Mouse (Mus musculus) MEL (cell line): ENCODE measurements around the gene Itpr3. TPM values are rescaled to one million over a fixed set of nuclear protein-coding genes. Genes with fewer than 3 reads are reported as not detected.

ENCODE experiments used
- DNase-seq: peaks from one replicate; pipeline ENCODE4 v3.0.0; 2011; ENCODE audit warnings: low read depth, low spot score
- H3K27ac ChIP-seq: 2 replicates; pipeline ENCODE4 v1.5.1; 2012; ENCODE audit warnings: low read depth, mild to moderate bottlenecking, control low read depth, low read length, moderate library complexity; ENCODE audit not compliant: control insufficient read depth
- H3K27me3 ChIP-seq, 2 experiments: fragments of 150-350 bp in 1 of 2; sonication (generic) in 1 of 2; 2 replicates each; pipeline ENCODE4 v1.6.1; 2012; ENCODE audit warnings: low read length in 2 of 2, mild to moderate bottlenecking in 2 of 2, improper control_type of control experiment in 1 of 2, moderate library complexity in 1 of 2; ENCODE audit not compliant: insufficient read depth in 2 of 2, control insufficient read depth in 1 of 2
- H3K36me3 ChIP-seq, 2 experiments: 2 replicates each; pipeline ENCODE4 v1.6.1; 2012 to 2014; ENCODE audit warnings: low read length in 2 of 2, improper control_type of control experiment in 1 of 2, inconsistent platforms in 1 of 2, mild to moderate bottlenecking in 1 of 2; ENCODE audit not compliant: insufficient read depth in 2 of 2, control insufficient read depth in 1 of 2
- H3K4me1 ChIP-seq, 2 experiments: fragments of 150-350 bp in 1 of 2; sonication (generic) in 1 of 2; 2 replicates each; pipeline ENCODE4 v1.6.1; 2012; ENCODE audit warnings: low read length in 2 of 2, improper control_type of control experiment in 1 of 2, mild to moderate bottlenecking in 1 of 2; ENCODE audit not compliant: insufficient read depth in 2 of 2, control insufficient read depth in 1 of 2
- H3K4me3 ChIP-seq, 2 experiments: fragments of 150-350 bp in 1 of 2; sonication (generic) in 1 of 2; 2 replicates each; pipeline ENCODE4 v1.5.1; 2012; ENCODE audit warnings: low read depth in 2 of 2, low read length in 2 of 2, mild to moderate bottlenecking in 2 of 2, moderate library complexity in 2 of 2, control low read depth in 1 of 2, improper control_type of control experiment in 1 of 2; ENCODE audit not compliant: control insufficient read depth in 1 of 2, insufficient read depth in 1 of 2
- H3K79me2 ChIP-seq: 2 replicates; pipeline ENCODE4 v1.6.1; 2012; ENCODE audit warnings: mild to moderate bottlenecking, low read length, moderate library complexity; ENCODE audit not compliant: control insufficient read depth, poor library complexity, insufficient read depth
- H3K9ac ChIP-seq: 2 replicates; pipeline ENCODE4 v1.6.1; 2012; ENCODE audit warnings: low read depth, mild to moderate bottlenecking, control low read depth, low read length, moderate library complexity; ENCODE audit not compliant: control insufficient read depth, poor library complexity, severe bottlenecking
- H3K9me3 ChIP-seq: fragments of 150-350 bp; sonication (generic); replicated peaks from 2 replicates; pipeline ENCODE4 v1.6.1; 2012; ENCODE audit warnings: mild to moderate bottlenecking, low read length, improper control_type of control experiment, moderate library complexity; ENCODE audit not compliant: insufficient read depth
- BHLHE40 ChIP-seq: IDR thresholded peaks from 2 replicates; pipeline ENCODE4 v1.6.1; 2012; ENCODE audit warnings: low read depth, mild to moderate bottlenecking, inconsistent platforms, low read length, improper control_type of control experiment, borderline replicate concordance
- CHD1 ChIP-seq: IDR thresholded peaks from 2 replicates; pipeline ENCODE4 v1.6.1; 2012; ENCODE audit warnings: low read depth, mild to moderate bottlenecking, inconsistent platforms, low read length, improper control_type of control experiment
- CHD2 ChIP-seq: IDR thresholded peaks from 2 replicates; pipeline ENCODE4 v1.6.1; 2011; ENCODE audit warnings: low read length, improper control_type of control experiment
- CTCF ChIP-seq, 3 experiments: IDR thresholded peaks in 2 of 3; conservative IDR thresholded peaks in 1 of 3; 2 replicates each; pipeline ENCODE4 v1.5.1; 2011 to 2012; ENCODE audit warnings: low read length in 3 of 3, low read depth in 2 of 3, mild to moderate bottlenecking in 2 of 3, improper control_type of control experiment in 1 of 3, inconsistent platforms in 1 of 3, mixed read lengths in 1 of 3, moderate library complexity in 1 of 3; ENCODE audit not compliant: control insufficient read depth in 1 of 3, insufficient read depth in 1 of 3, poor library complexity in 1 of 3, severe bottlenecking in 1 of 3
- E2F4 ChIP-seq: IDR thresholded peaks from 2 replicates; pipeline ENCODE4 v1.6.1; 2011; ENCODE audit warnings: low read depth, low read length, improper control_type of control experiment, borderline replicate concordance
- EP300 ChIP-seq, 2 experiments: IDR thresholded peaks; 2 replicates each; pipeline ENCODE4 v1.6.1; 2011; ENCODE audit warnings: improper control_type of control experiment in 2 of 2, low read length in 2 of 2, low read depth in 1 of 2, mild to moderate bottlenecking in 1 of 2
- GABPA ChIP-seq: IDR thresholded peaks from 2 replicates; pipeline ENCODE4 v1.6.1; 2012; ENCODE audit warnings: low read depth, mild to moderate bottlenecking, inconsistent platforms, low read length, improper control_type of control experiment, moderate library complexity
- HCFC1 ChIP-seq: IDR thresholded peaks from 2 replicates; pipeline ENCODE4 v1.6.1; 2012; ENCODE audit warnings: low read depth, mild to moderate bottlenecking, inconsistent platforms, low read length, improper control_type of control experiment, moderate library complexity
- KAT2A ChIP-seq: conservative IDR thresholded peaks from 2 replicates; pipeline ENCODE4 v1.6.1; 2012; ENCODE audit warnings: low read depth, low read length, improper control_type of control experiment, inconsistent platforms
- MAFK ChIP-seq: IDR thresholded peaks from 2 replicates; pipeline ENCODE4 v1.6.1; 2011; ENCODE audit warnings: low read depth, mild to moderate bottlenecking, low read length, improper control_type of control experiment, borderline replicate concordance
- MAZ ChIP-seq: IDR thresholded peaks from 2 replicates; pipeline ENCODE4 v1.6.1; 2012; ENCODE audit warnings: low read depth, mild to moderate bottlenecking, inconsistent platforms, low read length, improper control_type of control experiment
- MEF2A ChIP-seq: IDR thresholded peaks from 2 replicates; pipeline ENCODE4 v1.6.1; 2014; ENCODE audit warnings: low read depth, mild to moderate bottlenecking, inconsistent platforms, low read length, improper control_type of control experiment; ENCODE audit not compliant: poor library complexity, insufficient replicate concordance, severe bottlenecking; ENCODE audit errors: extremely low read depth
- MXI1 ChIP-seq: IDR thresholded peaks from 2 replicates; pipeline ENCODE4 v1.6.1; 2011; ENCODE audit warnings: mild to moderate bottlenecking, low read depth, low read length, improper control_type of control experiment
- MYB ChIP-seq: IDR thresholded peaks from 2 replicates; pipeline ENCODE4 v1.6.1; 2011; ENCODE audit warnings: mild to moderate bottlenecking, low read depth, low read length, improper control_type of control experiment
- MYC ChIP-seq: IDR thresholded peaks from 2 replicates; pipeline ENCODE4 v1.6.1; 2011; ENCODE audit warnings: low read depth, mild to moderate bottlenecking, low read length, improper control_type of control experiment, moderate library complexity
- NRF1 ChIP-seq: IDR thresholded peaks from 2 replicates; pipeline ENCODE4 v1.6.1; 2014; ENCODE audit warnings: low read depth, mild to moderate bottlenecking, inconsistent platforms, low read length, improper control_type of control experiment, moderate library complexity; ENCODE audit not compliant: poor library complexity, insufficient read depth, severe bottlenecking
- POLR2AphosphoS2 ChIP-seq: IDR thresholded peaks from 2 replicates; pipeline ENCODE4 v1.6.1; 2011; ENCODE audit warnings: low read length, improper control_type of control experiment
- POLR2AphosphoS5 ChIP-seq: IDR thresholded peaks from 2 replicates; pipeline ENCODE4 v1.6.1; 2012; ENCODE audit warnings: low read depth, borderline replicate concordance, mild to moderate bottlenecking, inconsistent platforms, low read length, moderate library complexity, mixed read lengths
- RCOR1 ChIP-seq: IDR thresholded peaks from 2 replicates; pipeline ENCODE4 v1.6.1; 2012; ENCODE audit warnings: low read depth, mild to moderate bottlenecking, inconsistent platforms, low read length, improper control_type of control experiment
- SMC3 ChIP-seq: IDR thresholded peaks from 2 replicates; pipeline ENCODE4 v1.6.1; 2011; ENCODE audit warnings: low read depth, low read length, improper control_type of control experiment
- TBP ChIP-seq: IDR thresholded peaks from 2 replicates; pipeline ENCODE4 v1.8.0; 2011; ENCODE audit warnings: low read depth, low read length, improper control_type of control experiment
- TCF12 ChIP-seq: IDR thresholded peaks from 2 replicates; pipeline ENCODE4 v1.6.1; 2014; ENCODE audit warnings: low read depth, mild to moderate bottlenecking, inconsistent platforms, low read length, improper control_type of control experiment, moderate library complexity
- USF2 ChIP-seq, 2 experiments: IDR thresholded peaks; 2 replicates each; pipeline ENCODE4 v1.6.1; 2011 to 2012; ENCODE audit warnings: improper control_type of control experiment in 2 of 2, low read length in 2 of 2, borderline replicate concordance in 1 of 2, inconsistent platforms in 1 of 2, low read depth in 1 of 2, mild to moderate bottlenecking in 1 of 2; ENCODE audit not compliant: insufficient read depth in 1 of 2
- ZC3H11A ChIP-seq: IDR thresholded peaks from 2 replicates; pipeline ENCODE4 v1.6.1; 2012; ENCODE audit warnings: low read depth, mild to moderate bottlenecking, inconsistent platforms, low read length, improper control_type of control experiment
- ZKSCAN1 ChIP-seq: IDR thresholded peaks from 2 replicates; pipeline ENCODE4 v1.6.1; 2012; ENCODE audit warnings: low read depth, mild to moderate bottlenecking, inconsistent platforms, low read length, improper control_type of control experiment, moderate library complexity
- ZMIZ1 ChIP-seq: IDR thresholded peaks from 2 replicates; pipeline ENCODE4 v1.6.1; 2012; ENCODE audit warnings: low read depth, mild to moderate bottlenecking, inconsistent platforms, low read length, improper control_type of control experiment, moderate library complexity
- polyA plus RNA-seq, 2 experiments: library from polyadenylated mRNA; stranded (reverse) in 1 of 2; unstranded in 1 of 2; fragments of >175 nt in 1 of 2; fragments of >200 nt in 1 of 2; gene quantifications; 2 replicates each; pipeline versions ENCODE4 v1.2.1 to v1.2.4; 2012; ENCODE audit warnings: low replicate concordance in 2 of 2, low read depth in 1 of 2; ENCODE audit not compliant: insufficient read length in 2 of 2, insufficient read depth in 1 of 2, missing spikeins in 1 of 2
- total RNA-seq: library from RNA; depleted of rRNA; stranded (reverse); fragments of 300-350 nt; gene quantifications from 2 replicates; pipeline ENCODE4 v1.2.3, GENCODE M21; 2012

The Itpr3 gene
- total and polyA plus RNA-seq, 3 experiments, result 7.3 to 11.4 TPM; not detected in 1

- H3K36me3 ChIP-seq, result no peaks in the 10 kb centered on the region; a peak in 1 of 4 replicates
- H3K4me1 ChIP-seq, result no peaks in the 10 kb centered on the region; a peak in 1 of 4 replicates
- TF ChIP-seq ZKSCAN1 (no peak), POLR2AphosphoS2 (no peak), NRF1 (no peak), CTCF (IDR thresholded peaks at IDR 0.05 in 2 of 3, conservative IDR thresholded peaks at IDR 0.05 in 1 of 3; ENCODE audit: control insufficient read depth in 1 of 3, insufficient read depth in 1 of 3, low read depth in 2 of 3, low read length in 3 of 3, poor library complexity in 1 of 3, severe bottlenecking in 1 of 3) (no peak), CHD1 (no peak), E2F4 (no peak), CHD2 (no peak), MEF2A (no peak), MXI1 (no peak), EP300 (IDR thresholded peaks at IDR 0.05; ENCODE audit: low read depth in 1 of 2, low read length in 2 of 2) (no peak)
- TF ChIP-seq, all 39 proteins: peak for 0
- H3K27ac ChIP-seq, result no peak overlapping the region
- H3K27me3 ChIP-seq, result no peaks in the 10 kb centered on the region
- H3K4me3 ChIP-seq, result peak overlapping the region; percentile 84
- H3K79me2 ChIP-seq, result no peaks in the 10 kb centered on the region
- no peak for DNase-seq
- H3K9me3 ChIP-seq, result no peaks in the 10 kb centered on the region
- H3K9ac ChIP-seq, result peak overlapping the region; percentile 82
Observed at GRCm38 (mm10) chr17:27018555-27019196, 38.4 kb upstream of the Itpr3 start.

GRCm38 (mm10) chr17:27021076-27021475, 36.0 kb upstream of the Itpr3 start:
- Histone ChIP-seq H3K27me3 (no peaks in the 10 kb centered on the region), H3K4me3 (no peak overlapping the region), H3K4me1 (peaks cover 2 to 11% of the 10 kb centered on the region in 2 experiments), H3K27ac (no peak overlapping the region), H3K36me3 (peaks cover 2 to 7% of the 10 kb centered on the region in 2 experiments; a peak in 3 of 4 replicates), H3K79me2 (no peaks in the 10 kb centered on the region), H3K9ac (no peak overlapping the region), H3K9me3 (no peaks in the 10 kb centered on the region)
- DNase-seq, result no peak
- TF ChIP-seq MAFK, result no peak
- no peak for TF ChIP-seq ZKSCAN1
- no peak for TF ChIP-seq TBP
- no peak for TF ChIP-seq TCF12
- TF ChIP-seq RCOR1, result no peak
- TF ChIP-seq GABPA, result no peak
- TF ChIP-seq HCFC1, result no peak
- TF ChIP-seq NRF1, result no peak
- TF ChIP-seq SMC3, result no peak
- TF ChIP-seq POLR2AphosphoS5, result no peak
- TF ChIP-seq E2F4, result no peak
- no peak for TF ChIP-seq USF2 (IDR thresholded peaks at IDR 0.05; ENCODE audit: borderline replicate concordance in 1 of 2, insufficient read depth in 1 of 2, low read depth in 1 of 2, low read length in 2 of 2)
- no peak for TF ChIP-seq BHLHE40
- TF ChIP-seq ZMIZ1, result no peak
- TF ChIP-seq MYC, result no peak
- no peak for TF ChIP-seq KAT2A
- no peak for TF ChIP-seq MYB
- TF ChIP-seq MAZ, result no peak
- TF ChIP-seq CHD1, result no peak
- no peak for TF ChIP-seq ZC3H11A
- TF ChIP-seq, all 39 proteins: peak for 0
